Mouse (Mus musculus): Measurements from ENCODE around the gene Mybph. TPM values are rescaled to one million over a fixed set of nuclear protein-coding genes. Genes with fewer than 3 reads are reported as not detected.
"Not testable (repeated sequence)": the region's sequence is repeated elsewhere in the genome, so short reads cannot be mapped to it uniquely, and the experiment has no call there.

Mybph gene
- polyA plus RNA-seq, 1 experiment from 2014 or later: not detected

DNA sequence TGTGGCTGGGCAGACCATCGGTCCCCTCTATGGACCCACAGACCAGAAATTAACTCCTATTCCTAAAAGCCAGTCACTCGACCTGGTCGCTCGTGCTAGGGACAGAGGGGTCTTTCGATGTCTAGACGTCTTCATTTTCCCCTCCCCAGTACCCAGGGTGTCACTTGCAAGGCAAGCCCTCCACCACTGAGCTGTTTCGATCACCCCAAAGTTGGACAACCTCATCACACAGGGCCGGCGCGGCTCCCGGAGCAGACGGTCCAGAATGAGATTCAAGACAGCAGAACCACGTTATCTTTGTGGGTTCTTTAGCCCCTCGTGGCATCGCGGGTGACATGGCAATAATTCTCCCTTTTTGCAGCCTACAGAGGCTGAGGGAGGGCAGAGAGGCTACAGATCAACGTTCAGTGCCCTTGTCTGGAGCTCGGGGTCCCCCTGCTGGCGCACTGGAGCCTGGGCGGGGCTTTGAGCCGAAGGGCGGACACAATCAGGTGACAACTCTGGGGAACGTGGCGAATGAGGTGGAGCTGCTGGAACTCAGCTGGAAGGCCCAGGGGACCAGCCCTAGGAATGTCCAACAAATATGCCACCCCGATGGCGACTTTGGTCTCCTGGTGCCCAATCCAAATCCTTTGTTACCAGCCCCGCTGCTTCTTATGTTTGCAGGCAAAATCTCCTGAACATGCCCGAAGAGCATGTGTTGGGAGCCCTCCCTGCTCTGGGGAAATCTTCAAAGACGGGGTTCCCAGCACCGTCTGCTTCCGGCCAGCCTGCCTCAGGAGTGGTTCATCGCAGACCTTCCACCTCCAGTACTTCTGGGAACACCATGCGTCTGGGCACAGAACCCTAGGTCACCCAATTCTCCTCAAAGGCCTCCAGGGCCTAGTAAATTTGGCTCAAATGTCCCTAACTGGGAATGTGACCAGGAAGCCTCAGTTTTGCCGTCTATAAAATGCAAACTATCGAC, 51.0 kb downstream of the Mybph start:
- Histone ChIP-seq H3K27ac (ENCODE audit: low read depth, low read length) (no peak overlapping the region), H3K9me3 (ENCODE audit: control insufficient read depth) (no peaks in the 10 kb centered on the region), H3K4me2 (replicated peaks; ENCODE audit: low read depth) (peak overlapping the region; percentile 13; the same call in 1 of the 2 replicates), H3K36me3 (ENCODE audit: control insufficient read depth, insufficient read depth) (no peaks in the 10 kb centered on the region), H3K27me3 (replicated peaks; ENCODE audit: control insufficient read depth, insufficient read depth, low read length) (0 out of 2 replicates have a peak, but pooled peaks cover 2% of the 10 kb centered on the region), H3K4me1 (replicated peaks; ENCODE audit: control insufficient read depth, insufficient read depth, low read length) (no peaks in the 10 kb centered on the region), H3K4me3 (ENCODE audit: low read depth, low read length) (no peak overlapping the region), H3K9ac (ENCODE audit: low read depth, low read length) (no peak overlapping the region)
- TF ChIP-seq CTCF (IDR thresholded peaks at IDR 0.05; ENCODE audit: low read depth): peak; percentile 99
- WGBS: 25% methylated on average over 35 of the region's 35 CpGs
- peak; percentile 83 for ATAC-seq

DNA sequence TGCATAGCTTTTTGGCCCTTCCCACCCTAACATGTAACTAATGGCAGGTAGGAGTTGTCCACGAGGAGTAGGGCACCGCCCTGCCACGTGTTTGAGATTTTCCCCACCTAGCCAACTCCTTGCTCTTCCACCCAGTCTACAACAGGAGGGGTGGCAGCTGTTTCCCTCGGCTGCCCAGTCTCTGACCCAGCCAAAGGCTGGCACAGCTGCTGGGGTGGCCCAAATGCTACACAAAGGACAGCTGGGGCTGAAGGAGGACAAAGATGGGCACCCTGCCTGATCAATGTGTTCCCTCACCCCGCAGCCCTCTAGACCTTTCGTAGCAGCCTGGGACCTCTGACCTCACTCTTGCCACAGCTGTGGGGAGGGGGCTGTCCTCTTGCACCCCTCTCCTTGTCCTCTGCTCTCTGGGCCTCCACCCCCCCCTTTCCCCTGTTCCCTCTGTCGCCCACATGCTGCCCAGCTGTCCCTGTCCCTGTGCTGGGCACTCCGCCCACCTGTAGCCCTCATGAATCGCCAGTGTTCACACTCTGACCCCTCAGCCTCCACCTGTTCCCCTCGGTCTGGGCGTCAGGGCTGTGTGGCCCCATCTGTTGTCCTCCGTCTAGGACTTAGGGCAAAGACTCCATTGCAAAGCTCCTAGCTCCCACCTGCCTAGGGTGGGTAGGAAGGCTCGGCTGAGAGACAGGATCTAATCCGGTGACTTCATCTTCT, 51.9 kb downstream of the Mybph start:
- Histone ChIP-seq H3K27me3 (replicated peaks; ENCODE audit: control insufficient read depth, insufficient read depth, low read length) (0 out of 2 replicates have a peak, but pooled peaks cover 2% of the 10 kb centered on the region), H3K4me3 (ENCODE audit: low read depth, low read length) (no peak overlapping the region), H3K9ac (ENCODE audit: low read depth, low read length) (no peak overlapping the region), H3K4me1 (replicated peaks; ENCODE audit: control insufficient read depth, insufficient read depth, low read length) (no peaks in the 10 kb centered on the region), H3K27ac (ENCODE audit: low read depth, low read length) (no peak overlapping the region), H3K36me3 (ENCODE audit: control insufficient read depth, insufficient read depth) (no peaks in the 10 kb centered on the region), H3K9me3 (ENCODE audit: control insufficient read depth) (no peaks in the 10 kb centered on the region), H3K4me2 (replicated peaks; ENCODE audit: low read depth) (no peak overlapping the region)
- no peak for ATAC-seq
- 73% methylated on average over 14 of the region's 14 CpGs for WGBS
- no peak for TF ChIP-seq CTCF (IDR thresholded peaks at IDR 0.05; ENCODE audit: low read depth)

DNA sequence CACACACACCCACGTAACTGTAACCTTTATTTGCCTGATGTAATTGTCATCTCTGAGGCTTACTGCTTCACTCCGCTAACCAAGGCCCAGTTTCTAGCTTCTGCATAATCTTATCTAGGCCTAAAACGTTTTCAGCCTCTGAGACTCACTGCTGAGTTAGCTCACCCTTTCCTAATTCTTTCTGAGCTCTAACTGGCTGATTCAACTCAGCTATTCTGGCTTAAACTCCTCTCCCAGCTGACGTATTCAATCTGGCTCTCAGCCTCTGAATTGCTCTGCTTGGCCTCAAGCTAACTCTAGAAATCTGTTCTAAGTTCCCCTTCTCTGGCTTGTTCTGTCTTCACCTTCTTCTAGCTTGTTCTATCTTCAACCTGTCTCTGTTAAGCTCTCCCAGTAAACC, 53.3 kb downstream of the Mybph start:
- 0 out of 2 replicates have a peak, but pooled peaks cover 2% of the 10 kb centered on the region for H3K27me3 ChIP-seq (replicated peaks; ENCODE audit: control insufficient read depth, insufficient read depth, low read length)
- no peak for ATAC-seq
- H3K4me3 ChIP-seq (ENCODE audit: low read depth, low read length): no peak overlapping the region
- H3K27ac ChIP-seq (ENCODE audit: low read depth, low read length): no peak overlapping the region
- H3K9ac ChIP-seq (ENCODE audit: low read depth, low read length): no peak overlapping the region
- TF ChIP-seq CTCF (IDR thresholded peaks at IDR 0.05; ENCODE audit: low read depth): no peak
- 61% methylated on average over 4 of the region's 4 CpGs for WGBS
- H3K9me3 ChIP-seq (ENCODE audit: control insufficient read depth): no peaks in the 10 kb centered on the region
- H3K4me2 ChIP-seq (replicated peaks; ENCODE audit: low read depth): no peak overlapping the region
- no peaks in the 10 kb centered on the region for H3K4me1 ChIP-seq (replicated peaks; ENCODE audit: control insufficient read depth, insufficient read depth, low read length)
- H3K36me3 ChIP-seq (ENCODE audit: control insufficient read depth, insufficient read depth): no peaks in the 10 kb centered on the region

DNA sequence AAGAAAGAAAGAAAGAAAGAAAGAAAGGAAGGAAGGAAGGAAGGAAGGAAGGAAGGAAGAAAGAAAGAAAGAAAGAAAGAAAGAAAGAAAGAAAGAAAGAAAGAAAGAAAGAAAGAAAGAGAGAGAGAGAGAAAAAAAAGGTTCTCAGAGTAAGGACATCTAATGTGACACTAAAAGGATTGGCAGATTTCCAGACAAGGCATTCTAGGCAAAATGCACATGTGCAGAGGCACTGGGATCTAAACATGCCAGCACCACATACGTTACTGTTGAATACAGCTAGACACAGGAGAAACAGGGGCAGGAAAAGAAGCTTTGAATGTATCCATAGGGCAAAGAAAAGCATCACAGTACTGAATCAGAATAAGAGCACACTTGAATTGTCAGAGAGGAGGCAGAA, 56.4 kb downstream of the Mybph start:
- not testable (repeated sequence) for H3K27me3 ChIP-seq (replicated peaks; ENCODE audit: control insufficient read depth, insufficient read depth, low read length); ATAC-seq; H3K9ac ChIP-seq (ENCODE audit: low read depth, low read length); H3K27ac ChIP-seq (ENCODE audit: low read depth, low read length); H3K4me3 ChIP-seq (ENCODE audit: low read depth, low read length); H3K9me3 ChIP-seq (ENCODE audit: control insufficient read depth); H3K36me3 ChIP-seq (ENCODE audit: control insufficient read depth, insufficient read depth); H3K4me2 ChIP-seq (replicated peaks; ENCODE audit: low read depth); H3K4me1 ChIP-seq (replicated peaks; ENCODE audit: control insufficient read depth, insufficient read depth, low read length)
- whole genome bisulfite sequencing: 75% methylated on average over 1 of the region's 1 CpGs

Other genes with a start within 250 kb of the Mybph start
- 2.2 and 2.4 TPM in 2 replicates for gene Fmod, start 156.2 kb upstream of the Mybph start, polyA plus RNA-seq (2015; fragmentation: Nextera tagmentation; extraction: Ambion mirVana)
- 30.0 and 32.6 TPM in 2 replicates for gene Btg2, start 114.3 kb upstream of the Mybph start, polyA plus RNA-seq (2015; fragmentation: Nextera tagmentation; extraction: Ambion mirVana)
- 0.25 TPM in 1 of 2 replicates, not detected in the other for gene Chit1, start 82.2 kb upstream of the Mybph start, polyA plus RNA-seq (2015; fragmentation: Nextera tagmentation; extraction: Ambion mirVana)
- 0.50 and 0.99 TPM in 2 replicates for gene Chil1, start 11.3 kb upstream of the Mybph start, polyA plus RNA-seq (2015; fragmentation: Nextera tagmentation; extraction: Ambion mirVana)
- gene Adora1, start 42.0 kb downstream of the Mybph start, polyA plus RNA-seq (2015; fragmentation: Nextera tagmentation; extraction: Ambion mirVana): 2.2 and 2.4 TPM in 2 replicates
- 0.08 TPM in 1 of 2 replicates, not detected in the other for gene Myog, start 96.5 kb downstream of the Mybph start, polyA plus RNA-seq (2015; fragmentation: Nextera tagmentation; extraction: Ambion mirVana)
- gene Ppfia4, start 139.5 kb downstream of the Mybph start, polyA plus RNA-seq (2015; fragmentation: Nextera tagmentation; extraction: Ambion mirVana): 2.4 and 2.5 TPM in 2 replicates
- 59.8 and 60.6 TPM in 2 replicates for gene Tmem183a, start 168.5 kb downstream of the Mybph start, polyA plus RNA-seq (2015; fragmentation: Nextera tagmentation; extraction: Ambion mirVana)
- gene 4933406M09Rik, start 192.5 kb downstream of the Mybph start, polyA plus RNA-seq (2015; fragmentation: Nextera tagmentation; extraction: Ambion mirVana): not detected in 2 replicates
- gene Cyb5r1, start 212.1 kb downstream of the Mybph start, polyA plus RNA-seq (2015; fragmentation: Nextera tagmentation; extraction: Ambion mirVana): 9.4 and 10.1 TPM in 2 replicates
- gene Adipor1, start 221.9 kb downstream of the Mybph start, polyA plus RNA-seq (2015; fragmentation: Nextera tagmentation; extraction: Ambion mirVana): 77.3 and 81.4 TPM in 2 replicates

Measured in intestine, postnatal 0 days (tissue).